Mouse (Mus musculus): ENCODE measurements around the gene Cacnb1. TPM values are rescaled to one million over a fixed set of nuclear protein-coding genes. Genes with fewer than 3 reads are reported as not detected.

Cacnb1 gene
- 0.29 TPM for polyA plus RNA-seq (2014; fragmentation: Illumina TruSeq; extraction: RNeasy Lipid Tissue Mini Kit (QIAGEN cat#74804); ENCODE audit: low read depth, low replicate concordance)

GRCm38 (mm10) chr11:98022555-98023371 is at the start of gene Cacnb1:
Cacnb1 (minus strand) TSS chr11:98023034.

GRCm38 (mm10) chr11:98052989-98053834 is 30.4 kb upstream of the Cacnb1 start, which contains the start of gene Stac2:
Stac2 (minus strand) TSS chr11:98053462.

DNA sequence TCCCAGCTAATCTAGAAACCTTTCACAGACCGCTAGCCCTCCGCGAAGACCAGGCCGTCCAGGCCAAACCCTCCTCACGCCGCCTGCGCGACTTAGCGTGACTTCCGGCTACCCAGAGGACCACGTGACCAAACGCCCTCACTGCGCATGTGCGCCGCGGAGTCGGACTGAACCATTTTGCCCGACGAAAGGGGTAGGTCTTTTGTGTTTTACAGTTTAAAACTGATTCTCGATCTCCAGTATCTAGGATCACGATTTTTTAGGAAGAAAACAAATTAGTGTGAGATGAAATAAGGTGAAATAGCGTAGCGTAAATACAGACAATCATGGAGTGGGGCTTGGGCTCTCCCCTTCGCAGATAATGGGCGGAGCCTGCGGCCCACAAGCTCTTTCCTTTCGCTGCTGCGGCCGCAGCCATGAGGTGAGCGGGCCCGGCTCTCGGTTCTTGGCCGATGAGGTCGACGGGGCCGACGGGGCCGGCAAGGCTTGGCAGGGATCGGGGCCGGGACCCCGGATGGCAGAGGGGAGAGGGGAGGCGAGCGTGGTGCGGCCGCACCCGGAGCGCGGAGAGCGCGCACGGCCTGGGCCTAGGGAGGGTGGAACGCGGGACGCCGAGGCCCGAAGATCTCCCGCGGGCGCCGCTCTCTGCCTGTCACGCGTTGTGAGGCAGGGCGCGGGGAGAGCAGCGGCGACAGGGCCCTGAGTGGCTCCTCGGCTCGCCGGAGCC is 3.9 kb upstream of the Cacnb1 start, which contains the start of gene Rpl19:
Gene Rpl19 (plus strand): TSS at position 141 of the 727 bp plus-strand sequence.

GRCm38 (mm10) chr11:97995564-97996288 is 27.1 kb downstream of the Cacnb1 start, which contains the start of gene Arl5c:
Arl5c (minus strand) TSS chr11:97996181.

DNA sequence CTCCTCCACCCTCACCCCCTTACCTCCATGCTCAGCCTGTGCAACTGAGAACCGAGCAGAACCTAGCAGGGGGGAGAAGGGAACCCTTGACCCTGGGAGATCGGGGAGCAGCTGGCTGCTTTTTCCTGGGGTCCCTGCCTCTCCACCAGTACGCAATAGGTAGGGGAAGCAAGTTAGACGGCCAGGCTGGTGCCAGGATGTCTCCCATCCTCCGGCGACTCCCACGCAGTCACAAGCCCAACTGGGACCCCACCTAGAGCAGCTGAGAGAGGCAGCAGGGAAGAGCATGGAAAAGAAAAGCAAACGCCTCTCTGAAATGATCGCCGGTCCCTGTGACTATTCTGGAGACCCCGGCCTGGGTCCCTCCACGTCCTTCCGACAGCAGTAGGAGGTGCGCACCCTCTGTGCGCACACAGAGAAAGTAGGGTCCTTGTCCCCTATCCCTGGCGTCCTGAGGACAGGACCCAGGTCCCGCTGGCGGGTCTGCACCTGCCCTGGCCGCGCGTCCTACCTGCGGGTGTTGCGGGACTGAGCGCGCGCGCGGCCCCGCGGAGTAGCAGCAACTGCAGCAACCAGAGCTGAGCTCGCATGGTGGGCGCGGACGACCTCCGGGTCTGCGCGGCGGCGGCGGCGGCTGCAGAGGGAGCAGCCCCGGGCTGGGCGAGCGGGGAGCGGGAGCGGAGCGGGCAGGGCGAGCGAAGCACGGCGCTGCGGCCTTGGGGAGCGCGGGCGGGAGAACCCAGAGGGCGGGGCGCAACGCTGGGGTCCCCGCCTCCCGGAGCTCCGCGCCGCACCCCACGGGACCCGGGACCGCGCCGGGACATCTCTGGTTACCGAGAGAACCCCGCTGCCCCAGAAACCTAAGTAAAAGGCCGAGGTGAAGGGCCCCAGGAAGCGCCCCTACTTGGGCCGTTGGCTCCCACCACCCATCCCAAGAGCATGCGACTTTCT is 36.8 kb downstream of the Cacnb1 start, which contains the start of gene Plxdc1:
Gene Plxdc1 (minus strand): TSS at position 718 of the 951 bp plus-strand sequence.

Other genes starting within 250 kb of the Cacnb1 start
- not detected for gene 1700001P01Rik, start 247.1 kb downstream of the Cacnb1 start, polyA plus RNA-seq (2014; fragmentation: Illumina TruSeq; extraction: RNeasy Lipid Tissue Mini Kit (QIAGEN cat#74804); ENCODE audit: low read depth, low replicate concordance)
- gene Rpl23, start 240.6 kb downstream of the Cacnb1 start, polyA plus RNA-seq (2014; fragmentation: Illumina TruSeq; extraction: RNeasy Lipid Tissue Mini Kit (QIAGEN cat#74804); ENCODE audit: low read depth, low replicate concordance) = 1,551 TPM
- 49.3 TPM for gene Lasp1, start 224.0 kb downstream of the Cacnb1 start, polyA plus RNA-seq (2014; fragmentation: Illumina TruSeq; extraction: RNeasy Lipid Tissue Mini Kit (QIAGEN cat#74804); ENCODE audit: low read depth, low replicate concordance)
- gene B230217C12Rik, start 182.3 kb downstream of the Cacnb1 start, polyA plus RNA-seq (2014; fragmentation: Illumina TruSeq; extraction: RNeasy Lipid Tissue Mini Kit (QIAGEN cat#74804); ENCODE audit: low read depth, low replicate concordance) = 9.6 TPM
- gene Fbxo47, start 138.9 kb downstream of the Cacnb1 start, polyA plus RNA-seq (2014; fragmentation: Illumina TruSeq; extraction: RNeasy Lipid Tissue Mini Kit (QIAGEN cat#74804); ENCODE audit: low read depth, low replicate concordance) = 4.6 TPM
- 0.35 TPM for gene Plxdc1, start 36.6 kb downstream of the Cacnb1 start, polyA plus RNA-seq (2014; fragmentation: Illumina TruSeq; extraction: RNeasy Lipid Tissue Mini Kit (QIAGEN cat#74804); ENCODE audit: low read depth, low replicate concordance)
- not detected for gene Arl5c, start 26.9 kb downstream of the Cacnb1 start, polyA plus RNA-seq (2014; fragmentation: Illumina TruSeq; extraction: RNeasy Lipid Tissue Mini Kit (QIAGEN cat#74804); ENCODE audit: low read depth, low replicate concordance)
- gene Rpl19, start 3.7 kb upstream of the Cacnb1 start, polyA plus RNA-seq (2014; fragmentation: Illumina TruSeq; extraction: RNeasy Lipid Tissue Mini Kit (QIAGEN cat#74804); ENCODE audit: low read depth, low replicate concordance) = 96.6 TPM
- not detected for gene Stac2, start 30.4 kb upstream of the Cacnb1 start, polyA plus RNA-seq (2014; fragmentation: Illumina TruSeq; extraction: RNeasy Lipid Tissue Mini Kit (QIAGEN cat#74804); ENCODE audit: low read depth, low replicate concordance)
- gene Fbxl20, start 127.4 kb upstream of the Cacnb1 start, polyA plus RNA-seq (2014; fragmentation: Illumina TruSeq; extraction: RNeasy Lipid Tissue Mini Kit (QIAGEN cat#74804); ENCODE audit: low read depth, low replicate concordance) = 30.2 TPM
- gene Med1, start 170.3 kb upstream of the Cacnb1 start, polyA plus RNA-seq (2014; fragmentation: Illumina TruSeq; extraction: RNeasy Lipid Tissue Mini Kit (QIAGEN cat#74804); ENCODE audit: low read depth, low replicate concordance) = 59.5 TPM
- 40.4 TPM for gene Cdk12, start 180.0 kb upstream of the Cacnb1 start, polyA plus RNA-seq (2014; fragmentation: Illumina TruSeq; extraction: RNeasy Lipid Tissue Mini Kit (QIAGEN cat#74804); ENCODE audit: low read depth, low replicate concordance)